Mouse (Mus musculus) gastrocnemius, postnatal 10 days (tissue): ENCODE measurements around the gene Tvp23b. TPM values are rescaled to one million over a fixed set of nuclear protein-coding genes. Genes with fewer than 3 reads are reported as not detected.

ENCODE experiments used
- DNase-seq: peaks from one replicate; pipeline ENCODE4 v3.0.0; 2021; ENCODE audit warnings: mixed read lengths
- long read RNA-seq, 2 experiments: library from polyadenylated mRNA; stranded (forward); transcript quantifications; one replicate each; pipeline ENCODE4 v2.0.0; 2021
- total RNA-seq, 2 experiments: library from RNA; stranded (reverse); gene quantifications; 2 replicates each; pipeline ENCODE4 v1.2.3; 2021

Tvp23b gene
- total RNA-seq: 10 to 100 TPM; 11.3 to 15.2 TPM
- long read RNA-seq, experiment 1, transcript Tvp23b-201 (7 exons, 1,784 nt): major isoform, 18 of 22 reads
- long read RNA-seq, experiment 1, partial matches to known transcripts: 2 of 22 reads
- long read RNA-seq, experiment 1, other reads (novel, unspliced or antisense): 2 of 22 reads
- long read RNA-seq, experiment 2, transcript Tvp23b-201 (7 exons, 1,784 nt): major isoform, 15 of 21 reads
- long read RNA-seq, experiment 2, partial matches to known transcripts: 1 of 21 reads
- long read RNA-seq, experiment 2, other reads (novel, unspliced or antisense): 5 of 21 reads

DNA sequence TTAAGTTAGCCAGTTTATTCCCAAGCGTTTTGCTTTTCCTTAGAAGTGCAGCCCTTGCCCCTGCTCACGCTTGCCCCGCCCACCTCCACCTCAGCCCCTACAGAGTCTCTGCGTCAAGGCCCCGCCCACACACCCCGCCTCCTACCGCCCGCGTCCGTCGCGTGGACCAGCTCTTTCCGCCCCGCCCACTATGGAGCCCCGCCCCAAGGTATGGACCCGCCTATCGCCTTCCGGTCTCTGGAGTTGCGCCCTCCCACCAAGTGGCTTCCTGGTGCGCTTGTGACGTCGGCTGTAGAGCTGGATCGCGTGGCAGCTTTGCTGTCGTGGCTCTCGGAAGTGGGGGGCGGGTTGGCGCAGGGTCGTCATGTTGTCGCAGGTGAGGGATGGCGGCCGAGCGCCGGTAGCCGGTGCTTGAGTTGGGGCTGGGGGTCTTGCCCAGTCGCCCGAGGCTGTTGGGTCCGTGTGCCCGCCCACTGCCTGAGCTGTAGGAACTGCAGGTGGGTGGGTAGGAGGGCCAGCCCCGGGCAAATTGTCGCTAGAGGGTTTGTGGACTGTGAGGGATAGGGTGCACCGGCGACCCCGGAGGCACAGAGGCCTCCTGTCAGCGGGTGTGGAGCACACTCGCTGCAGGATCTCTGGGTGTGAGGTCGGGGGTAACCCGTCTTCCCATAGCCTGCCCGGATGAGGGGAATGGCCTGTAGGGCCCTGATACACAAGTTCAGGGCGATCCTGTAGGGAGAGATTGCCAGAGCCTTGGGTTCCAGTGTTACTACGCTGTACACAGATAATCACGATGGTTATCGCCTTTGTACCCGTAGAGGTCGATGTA is at the start of gene Tvp23b:
Gene Tvp23b (plus strand): TSS at position 236 of the 829 bp plus-strand sequence.
- DNase-seq: peak; percentile 100

DNA sequence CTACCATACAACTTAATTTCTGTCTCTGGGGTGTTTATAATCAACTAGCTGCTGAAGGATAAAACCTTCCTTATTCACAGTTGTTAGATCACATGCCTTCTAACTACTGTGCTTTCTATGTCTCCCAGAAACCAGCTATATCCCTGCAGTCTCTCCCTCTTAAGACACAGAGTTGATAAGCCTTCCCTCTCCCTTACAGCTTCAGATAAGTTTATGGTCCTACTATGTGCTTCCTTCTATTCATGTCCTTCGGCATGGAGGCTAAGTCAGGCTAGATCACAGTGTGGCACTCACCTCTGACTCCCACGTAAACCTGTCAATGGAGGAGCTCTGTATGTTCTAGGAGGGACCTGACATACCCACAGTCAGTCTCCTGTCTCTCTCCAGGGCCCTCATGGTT is 48.9 kb upstream of the Tvp23b start:
- DNase-seq: no peak

DNA sequence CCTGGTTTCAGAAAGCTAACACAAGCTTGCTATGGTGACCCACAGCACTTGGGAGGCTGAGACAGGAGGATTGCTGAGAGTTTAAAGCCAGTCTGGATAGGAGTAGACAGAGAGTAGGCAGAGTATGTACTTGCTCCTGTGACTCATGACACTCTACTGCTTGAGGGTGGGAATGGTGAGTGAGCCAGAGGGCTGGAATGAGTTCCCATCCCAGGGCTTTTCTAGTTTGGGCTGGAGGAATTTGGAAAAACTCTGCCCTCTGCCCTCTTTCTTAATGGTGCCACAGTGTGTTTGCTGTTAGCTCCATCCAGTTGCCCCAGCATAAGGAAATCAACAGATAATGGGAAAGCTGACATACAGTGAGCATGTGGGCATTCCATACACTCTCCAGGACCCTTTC is 47.3 kb upstream of the Tvp23b start:
- DNase-seq: no peak

DNA sequence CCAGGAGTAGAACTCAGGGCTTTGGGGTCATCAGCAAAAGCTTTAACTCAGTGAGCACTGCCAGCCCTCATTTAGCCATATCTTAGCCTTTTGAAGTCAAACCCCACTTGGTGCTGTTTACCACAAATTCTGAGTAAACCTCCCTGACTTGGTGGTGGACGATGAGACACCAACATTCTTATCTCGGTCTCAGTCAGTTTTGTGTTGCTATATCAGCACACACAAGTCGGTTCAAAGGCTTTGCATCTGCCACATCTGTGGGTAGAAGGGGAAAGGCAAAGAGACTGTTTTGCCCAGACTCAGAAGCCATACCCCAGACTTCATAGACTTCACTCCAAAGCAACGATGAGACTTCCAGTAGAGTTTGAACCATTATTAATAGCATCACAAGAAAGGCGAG is 34.7 kb upstream of the Tvp23b start:
- no peak for DNase-seq

DNA sequence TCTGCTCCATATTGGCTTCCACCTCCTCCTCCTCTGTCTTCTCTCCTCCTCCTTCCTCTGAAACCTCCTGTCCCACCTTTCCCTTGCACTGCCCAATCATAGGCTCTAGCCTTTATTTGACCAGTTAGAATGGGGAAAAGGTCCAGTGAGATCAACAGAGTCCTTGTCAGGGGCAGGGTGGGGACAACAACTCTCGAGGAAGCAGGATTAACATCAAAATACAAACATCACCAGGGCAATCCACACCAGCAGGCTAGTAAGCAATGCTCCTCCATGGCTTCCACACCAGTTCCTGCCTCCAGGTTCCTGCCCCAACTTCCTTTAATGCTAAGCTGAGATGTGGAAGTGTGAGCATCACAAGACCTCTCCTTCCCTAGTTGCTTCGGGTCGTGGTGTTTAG is 33.5 kb upstream of the Tvp23b start:
- no peak for DNase-seq

DNA sequence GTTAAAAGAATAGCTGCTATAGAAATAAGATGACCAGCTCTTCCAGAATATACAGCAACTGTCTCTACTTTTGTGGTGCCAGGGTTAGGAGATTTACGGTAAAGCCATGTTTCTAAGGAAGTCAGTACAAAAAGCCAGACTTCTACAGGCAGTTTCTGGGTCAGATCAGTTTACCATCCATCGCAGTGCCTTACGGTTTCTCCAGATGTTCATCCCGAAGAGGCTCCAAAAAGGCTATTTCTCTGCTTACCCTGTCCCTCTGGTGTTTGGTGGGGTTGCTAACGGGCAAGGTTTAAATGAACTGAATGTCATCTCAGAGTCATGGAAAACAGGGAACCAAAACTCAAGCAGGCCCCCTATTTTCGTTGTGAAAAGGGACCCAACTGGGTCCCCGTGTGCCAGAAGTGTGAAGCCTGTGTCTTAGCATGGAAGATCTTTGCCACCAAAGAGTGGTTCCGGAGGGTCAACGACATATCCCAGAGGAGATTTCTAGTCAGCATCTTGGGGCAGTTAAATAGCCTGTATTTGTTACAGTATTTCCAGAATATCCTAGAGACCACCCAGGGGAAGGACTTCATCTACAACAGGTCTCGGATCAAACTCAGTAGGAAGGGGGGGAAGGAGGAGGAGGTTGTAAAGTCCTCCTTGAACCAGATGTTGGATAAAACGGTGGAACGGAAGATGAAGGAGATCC is 32.1 kb upstream of the Tvp23b start, which contains the start of gene Fbxw10:
Gene Fbxw10 (plus strand): TSS at position 109 of the 694 bp plus-strand sequence.
- peak; percentile 5 for DNase-seq

DNA sequence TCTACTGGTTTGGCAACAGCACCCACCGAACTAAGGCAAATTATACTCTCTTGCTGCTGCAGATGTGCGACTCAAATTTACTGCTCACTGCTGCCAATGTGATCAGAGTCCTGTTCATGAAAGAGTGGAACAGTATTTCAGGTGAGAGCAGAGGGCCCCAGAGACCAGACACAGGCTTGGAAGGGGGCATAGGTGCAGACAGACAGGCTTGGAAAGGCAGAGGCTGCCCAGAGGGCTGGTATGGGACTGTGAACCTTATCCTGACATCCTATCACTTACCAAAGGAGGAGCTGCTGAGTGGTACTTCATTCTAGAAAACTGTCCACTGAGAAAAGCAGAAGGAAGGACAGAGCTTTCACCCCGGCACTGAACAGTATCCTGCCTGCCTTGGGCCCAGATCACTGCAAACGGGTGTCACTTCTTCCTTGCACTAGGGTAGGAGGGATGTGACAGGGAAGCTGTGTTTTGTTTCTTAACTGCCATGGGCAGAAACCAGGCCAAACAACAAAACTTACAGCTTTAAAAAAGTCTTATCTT is 31.5 kb upstream of the Tvp23b start:
- no peak for DNase-seq

DNA sequence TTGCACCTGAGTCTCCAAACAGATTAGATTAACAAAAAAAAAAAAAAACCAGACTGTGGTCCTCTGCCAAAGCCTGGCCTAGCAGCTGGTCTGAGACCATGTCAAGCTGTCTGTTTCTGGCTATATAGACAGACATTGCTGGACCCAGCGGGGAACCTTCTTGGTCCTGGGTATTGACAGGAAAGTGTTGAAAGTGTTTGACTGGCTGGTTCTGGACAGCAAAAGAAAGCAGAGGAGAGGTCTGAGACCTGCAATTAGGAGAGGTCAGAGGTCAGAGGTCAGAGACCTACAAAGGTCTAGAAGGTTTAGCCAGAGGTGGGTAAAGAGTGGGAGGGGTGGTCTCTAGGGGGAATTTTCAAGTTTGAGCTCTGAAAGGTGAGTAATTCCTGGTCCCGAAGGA is 31.0 kb upstream of the Tvp23b start:
- DNase-seq: no peak

DNA sequence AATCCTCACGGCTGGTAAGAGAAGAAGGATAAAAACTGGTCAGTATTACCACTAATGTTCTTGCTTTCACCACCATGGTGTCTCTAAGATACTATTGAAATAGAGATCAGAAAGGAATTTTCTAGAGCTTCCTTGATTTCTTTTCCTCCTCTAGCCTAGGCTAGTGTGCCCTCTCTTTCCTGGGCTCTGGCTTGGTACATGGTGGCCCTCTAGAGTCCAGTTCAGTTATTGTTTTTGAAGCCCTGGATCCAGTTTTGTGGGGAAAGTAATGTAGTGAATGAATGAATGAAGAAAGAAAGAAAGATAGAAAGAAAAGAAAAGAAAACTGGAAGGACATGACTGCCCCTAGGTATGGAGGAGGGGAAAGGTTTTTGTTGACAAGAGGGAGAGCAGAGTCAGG is 28.1 kb upstream of the Tvp23b start:
- DNase-seq: no peak

DNA sequence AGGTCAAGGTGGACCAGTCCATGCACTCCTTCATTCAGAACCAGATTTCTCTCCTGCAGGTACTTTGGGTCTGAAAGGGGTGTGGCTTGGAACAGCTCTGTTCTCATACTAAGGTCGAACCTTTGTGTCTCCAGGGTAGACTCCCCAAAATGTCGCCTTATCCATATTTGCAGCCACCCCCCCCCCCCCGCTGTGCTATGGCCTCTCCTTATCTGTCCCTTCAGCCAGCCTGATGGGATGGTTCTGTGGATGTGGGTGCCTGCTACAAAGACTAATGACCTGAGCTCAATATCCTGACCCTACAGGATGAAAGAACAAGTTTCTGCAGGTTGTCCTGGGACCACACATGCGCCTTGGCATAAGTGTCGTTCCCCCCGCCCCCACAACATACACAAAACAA is 25.9 kb upstream of the Tvp23b start:
- no peak for DNase-seq

DNA sequence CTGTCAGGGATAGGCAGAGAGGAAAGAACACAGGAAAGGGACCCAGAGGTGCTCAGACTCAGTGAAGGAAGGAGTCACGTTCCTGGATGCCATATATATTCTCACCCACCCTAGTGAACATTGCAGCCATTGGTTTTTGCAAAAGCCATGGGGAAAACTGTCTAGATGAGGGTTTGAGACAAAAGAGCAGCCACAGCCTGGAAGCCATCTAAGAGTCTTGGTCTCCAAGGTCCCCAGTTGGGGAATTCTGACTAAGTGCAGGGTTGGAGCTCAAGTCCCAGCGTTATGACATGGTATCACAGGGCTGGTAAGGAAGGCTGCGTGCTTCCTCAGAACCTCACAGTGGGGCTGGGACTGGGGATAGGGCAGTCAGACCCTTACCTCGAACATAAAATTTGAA is 13.7 kb upstream of the Tvp23b start:
- no peak for DNase-seq

DNA sequence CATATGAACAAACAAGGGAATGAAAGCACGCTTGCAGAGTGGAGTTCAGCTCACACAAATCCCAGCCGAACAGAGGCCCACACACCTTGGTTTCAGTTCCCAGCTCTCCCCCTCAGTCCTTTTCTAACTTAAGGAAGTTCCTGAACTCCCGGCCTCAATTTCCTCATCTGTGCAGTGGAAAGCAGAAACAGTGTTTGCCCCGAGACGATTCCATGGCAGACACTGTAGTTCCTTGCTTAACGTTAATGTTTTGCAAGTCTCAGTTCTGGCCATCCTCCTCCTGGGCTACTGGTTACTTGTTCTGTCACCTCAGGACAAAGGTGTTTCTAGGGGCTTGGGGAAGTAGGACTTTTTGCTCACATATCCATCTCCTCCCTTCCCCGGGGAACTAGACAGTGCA is 12.6 kb upstream of the Tvp23b start:
- DNase-seq: no peak

DNA sequence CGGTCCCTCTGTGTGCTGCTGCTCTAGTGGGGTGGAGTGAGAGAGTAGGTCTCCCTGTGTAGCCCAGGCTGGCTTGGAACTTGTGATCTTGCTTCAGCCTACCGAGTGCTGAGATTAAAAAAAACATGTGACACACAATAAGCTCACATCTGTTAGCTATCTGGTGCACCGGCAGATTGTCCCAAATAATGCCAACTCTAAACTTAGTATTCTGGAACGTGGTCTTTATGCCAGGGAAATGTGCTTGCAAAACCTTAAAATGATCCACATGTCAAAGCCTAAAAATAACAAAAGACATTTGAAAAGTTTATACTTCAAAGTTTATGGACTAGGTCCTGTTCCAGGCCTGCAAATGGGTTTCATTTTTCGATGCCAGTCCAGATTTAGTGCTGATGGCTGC is 10.1 kb upstream of the Tvp23b start:
- DNase-seq: no peak

DNA sequence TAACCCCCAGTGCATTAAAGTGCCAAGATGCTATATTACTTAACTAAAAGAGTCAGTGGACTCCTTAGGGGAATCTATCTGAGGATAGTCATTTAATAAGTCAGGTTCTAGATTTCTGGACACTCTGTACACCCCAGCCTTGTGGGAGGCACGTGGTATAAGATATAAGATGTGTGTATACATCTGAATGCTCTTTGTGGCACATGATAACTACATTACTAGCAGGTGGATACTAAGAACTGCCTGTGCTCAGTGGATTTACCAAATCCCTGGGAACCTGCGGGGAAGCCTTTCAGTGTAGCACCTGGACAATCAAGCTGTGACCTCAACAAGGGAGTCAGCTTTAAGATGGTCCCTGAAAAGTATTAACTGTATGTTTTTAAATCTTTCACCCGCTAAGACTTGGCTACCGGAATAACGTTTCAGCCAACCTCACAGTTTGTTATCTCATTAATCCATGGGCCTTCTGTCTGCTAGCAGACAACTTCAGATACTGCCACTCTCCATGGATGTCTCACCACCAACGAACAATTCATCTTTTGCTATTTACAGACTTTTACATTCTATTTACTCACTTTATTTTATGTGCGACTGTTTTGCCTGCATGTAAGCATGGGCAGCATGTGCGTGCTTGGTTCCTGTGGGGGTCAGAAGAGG is 9.4 kb upstream of the Tvp23b start:
- DNase-seq: no peak

DNA sequence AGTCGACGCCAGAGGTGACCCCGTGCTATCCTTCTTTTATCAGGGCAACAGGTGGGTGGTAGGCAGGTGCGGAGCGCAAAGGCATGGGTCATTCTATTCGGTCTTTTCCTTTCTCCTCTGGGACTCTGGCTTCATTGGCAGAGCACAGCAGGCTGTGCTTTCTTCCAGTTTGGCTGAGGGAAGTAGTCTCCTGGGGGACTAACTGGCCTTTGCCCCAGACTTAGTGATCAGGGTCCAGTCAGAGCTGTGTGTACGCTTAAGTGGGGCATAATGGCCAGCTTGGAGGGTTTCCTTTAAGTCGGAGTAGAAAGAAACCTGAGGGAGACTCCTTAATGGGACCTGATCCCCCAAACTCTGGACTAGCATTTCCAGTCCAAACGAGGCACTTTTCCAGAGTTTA is 5.8 kb upstream of the Tvp23b start:
- DNase-seq: no peak

DNA sequence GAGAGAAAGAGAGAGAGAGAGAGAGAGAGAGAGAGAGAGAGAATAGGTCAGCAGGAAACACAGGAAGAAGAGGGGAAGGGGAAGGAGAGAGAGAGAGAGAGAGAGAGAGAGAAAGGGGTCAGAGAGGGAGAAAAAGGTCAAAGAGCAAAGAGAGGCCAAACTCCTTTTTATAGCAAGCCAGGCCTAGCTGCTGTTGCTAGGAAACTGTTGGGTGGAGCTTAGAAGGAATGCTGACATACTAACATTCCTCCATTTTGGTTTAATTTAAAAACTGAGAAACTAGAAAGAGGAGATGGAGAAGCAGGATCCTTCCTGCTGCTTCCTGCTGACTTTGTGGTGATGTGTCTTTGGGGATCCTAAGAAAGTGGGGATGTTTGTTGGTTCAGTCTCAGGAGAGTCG is 3.6 kb upstream of the Tvp23b start:
- no peak for DNase-seq

DNA sequence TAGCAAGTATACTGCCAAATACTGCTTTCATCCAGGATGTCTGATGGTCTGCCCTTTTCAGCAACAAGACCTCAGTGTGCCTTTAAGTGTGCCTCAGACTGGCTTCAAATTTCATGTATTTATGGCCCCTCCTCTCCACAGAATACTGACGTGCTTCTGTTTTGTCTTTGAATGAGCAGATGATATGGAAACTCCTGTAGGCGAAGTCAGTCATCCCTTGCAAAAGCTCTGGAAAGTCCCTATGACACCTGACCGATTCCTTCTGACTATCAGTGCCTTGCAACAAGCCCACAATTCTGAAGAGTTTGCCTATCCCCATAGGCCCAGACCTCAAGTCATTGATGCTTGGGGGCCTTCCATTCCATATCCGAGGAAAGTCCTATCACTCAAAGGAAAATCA is 2.8 kb upstream of the Tvp23b start:
- DNase-seq: no peak

DNA sequence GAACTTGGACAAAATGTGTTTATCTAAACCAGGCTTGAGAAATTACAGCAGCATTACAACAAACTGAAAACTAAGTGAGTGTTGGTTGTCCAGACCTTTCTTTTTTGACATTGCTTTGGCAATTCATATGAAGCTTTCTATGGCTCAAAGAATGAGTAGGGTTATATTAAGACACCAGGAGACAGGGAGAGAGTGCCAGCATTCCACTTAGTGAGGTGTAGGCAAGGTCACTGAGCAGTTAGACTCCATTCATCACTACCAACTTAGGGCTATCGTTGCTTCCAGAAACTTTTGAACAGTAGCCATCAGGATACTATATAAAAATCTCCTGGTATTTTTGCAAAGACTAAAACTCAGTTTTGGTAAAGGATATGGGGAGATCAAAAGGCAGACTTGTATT is 1.9 kb upstream of the Tvp23b start:
- DNase-seq: no peak

DNA sequence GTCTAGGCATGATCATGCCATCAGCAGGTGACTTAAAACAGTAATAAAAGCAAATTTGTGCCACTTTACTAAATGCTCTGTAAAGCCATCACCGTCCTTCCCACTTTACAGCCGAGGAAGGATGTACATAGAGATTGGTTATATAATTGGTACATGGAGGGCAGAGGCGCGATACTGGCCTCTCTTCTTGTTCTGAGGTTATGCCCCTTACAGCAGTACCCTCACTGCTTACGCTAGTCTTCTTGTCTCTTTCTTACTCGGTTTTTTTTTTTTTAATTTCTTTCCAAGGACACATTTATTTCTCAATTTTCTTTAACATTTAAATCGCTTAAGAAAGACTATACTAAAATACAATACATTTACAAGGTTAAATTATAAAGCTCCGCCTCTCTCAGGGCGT is 527 bp upstream of the Tvp23b start:
- no peak for DNase-seq

DNA sequence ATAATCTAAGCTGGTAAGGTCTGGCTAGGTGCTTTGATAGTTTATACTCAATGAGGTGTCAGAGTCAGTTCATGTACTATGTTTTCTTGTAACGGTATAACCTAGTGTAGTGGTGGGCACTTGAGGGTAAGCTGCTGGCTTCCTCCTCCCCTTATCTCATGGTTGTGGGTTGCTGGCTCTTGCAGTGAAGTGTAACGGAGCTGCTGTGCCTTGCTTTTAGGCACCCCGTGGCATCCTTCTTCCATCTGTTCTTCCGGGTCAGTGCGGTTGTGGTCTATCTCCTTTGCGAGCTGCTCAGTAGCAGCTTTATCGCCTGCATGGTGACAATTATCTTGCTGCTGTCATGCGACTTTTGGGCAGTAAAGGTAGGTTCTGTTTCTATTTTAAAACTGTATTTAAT is 4.2 kb downstream of the Tvp23b start:
- DNase-seq: no peak

DNA sequence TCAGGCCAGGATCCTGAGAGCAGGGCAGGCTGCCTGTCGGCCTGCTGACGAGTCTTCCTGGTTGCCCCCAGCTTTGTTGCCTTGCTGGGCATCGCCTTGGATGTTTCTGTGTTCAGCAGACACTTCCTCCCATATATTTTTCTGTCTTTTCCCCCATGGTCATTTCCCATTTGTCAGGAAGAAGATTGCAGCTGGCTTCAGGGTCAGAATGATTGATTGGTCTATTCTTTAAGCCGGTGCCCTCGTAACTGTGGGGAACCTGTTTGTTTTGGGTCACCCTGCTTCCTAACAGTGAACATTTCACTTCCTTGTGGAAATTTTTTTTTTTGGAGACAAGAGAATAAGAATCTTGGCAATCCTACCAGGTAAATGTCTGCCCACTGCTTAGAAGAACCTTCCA is 6.1 kb downstream of the Tvp23b start:
- DNase-seq: no peak

DNA sequence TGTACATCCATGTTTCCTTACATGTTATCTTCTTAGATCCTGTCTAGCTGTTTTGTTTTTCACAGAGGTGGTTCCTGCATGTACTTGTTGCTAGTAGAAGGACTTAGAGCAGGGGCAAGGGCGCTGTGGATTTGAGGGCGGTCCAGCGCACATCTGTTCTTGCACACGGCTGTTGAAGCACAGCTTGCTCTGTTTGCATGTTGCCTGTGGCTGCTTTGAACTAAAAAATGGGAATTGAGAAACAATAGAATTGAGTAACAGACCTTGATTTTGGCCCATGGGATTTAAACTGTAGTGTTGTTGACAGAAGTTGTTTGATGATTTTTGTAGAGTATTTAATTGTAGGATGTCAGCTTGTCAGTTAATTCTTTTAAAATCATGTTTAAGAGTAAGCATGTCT is 11.5 kb downstream of the Tvp23b start:
- no peak for DNase-seq
